Mouse (Mus musculus) liver, embryonic 11.5 days (tissue): ENCODE measurements around the gene Pole4. TPM values are rescaled to one million over a fixed set of nuclear protein-coding genes. Genes with fewer than 3 reads are reported as not detected.
"Not testable (repeated sequence)": the region's sequence is repeated elsewhere in the genome, so short reads cannot be mapped to it uniquely, and the experiment has no call there.

Source experiments
- ATAC-seq: fragments of 200-750 bp; cut with Nextera tagmentation; replicated peaks from 2 replicates; pipeline ENCODE4 v1.8.0; 2017; ENCODE audit warnings: moderate number of reproducible peaks, mild to moderate bottlenecking, moderate TSS enrichment, moderate library complexity; ENCODE audit not compliant: low FRiP score
- DNase-seq: peaks from one replicate; pipeline ENCODE4 v3.0.0-alpha.2; 2017; ENCODE audit warnings: low spot score
- H3K27ac ChIP-seq: fragments of 300-500 bp; sonication (generic); 2 replicates; pipeline ENCODE4 v1.5.1; 2014; ENCODE audit warnings: mild to moderate bottlenecking, low read depth, low read length, control low read depth
- H3K27me3 ChIP-seq: fragments of 300-500 bp; sonication (generic); replicated peaks from 2 replicates; pipeline ENCODE4 v1.6.1; 2014; ENCODE audit warnings: low read length, mixed read lengths; ENCODE audit not compliant: control insufficient read depth, insufficient read depth
- H3K36me3 ChIP-seq: fragments of 300-500 bp; sonication (generic); 2 replicates; pipeline ENCODE4 v1.6.1; 2014; ENCODE audit warnings: mild to moderate bottlenecking, low read length, moderate library complexity, mixed read lengths; ENCODE audit not compliant: control insufficient read depth, insufficient read depth
- H3K4me1 ChIP-seq: fragments of 300-500 bp; sonication (generic); replicated peaks from 2 replicates; pipeline ENCODE4 v1.6.1; 2014; ENCODE audit warnings: low read length, mixed read lengths; ENCODE audit not compliant: control insufficient read depth, insufficient read depth
- H3K4me2 ChIP-seq: fragments of 300-500 bp; sonication (generic); 2 replicates; pipeline ENCODE4 v1.6.1; 2014; ENCODE audit warnings: mild to moderate bottlenecking, control low read depth, moderate library complexity
- H3K4me3 ChIP-seq: fragments of 300-500 bp; sonication (generic); 2 replicates; pipeline ENCODE4 v1.5.1; 2014; ENCODE audit warnings: low read depth, low read length, control low read depth
- H3K9ac ChIP-seq: fragments of 300-500 bp; sonication (generic); 2 replicates; pipeline ENCODE4 v1.6.1; 2014; ENCODE audit warnings: low read depth, low read length, control low read depth
- H3K9me3 ChIP-seq: fragments of 300-500 bp; sonication (generic); 2 replicates; pipeline ENCODE4 v1.6.1; 2016; ENCODE audit warnings: low read length, inconsistent platforms, mixed read lengths; ENCODE audit not compliant: control insufficient read depth
- WGBS: fragments of 180-500 bp; shearing (Covaris S2); extraction: QIAGEN DNeasy Blood & Tissue Kit; methylation state at CpG from one replicate; pipeline ENCODE4 v1.1.7; 2014; 5-methylcytosine and 5-hydroxymethylcytosine counted together
- polyA plus RNA-seq: library from polyadenylated mRNA; unstranded; fragments of >200 nt; fragmentation: Nextera tagmentation; extraction: Ambion mirVana; gene quantifications from 2 replicates; pipeline ENCODE4 v1.2.1, GENCODE M21; 2014

The Pole4 gene
- polyA plus RNA-seq, 1 experiment from 2014 or later, result 106 TPM

GRCm38 (mm10) chr6:82703710-82704109, 1.5 kb downstream of the Pole4 start:
- Histone ChIP-seq H3K4me2 (no peak overlapping the region), H3K27me3 (no peaks in the 10 kb centered on the region), H3K4me1 (no peaks in the 10 kb centered on the region), H3K9me3 (no peaks in the 10 kb centered on the region), H3K36me3 (no peaks in the 10 kb centered on the region), H3K9ac (no peak overlapping the region), H3K4me3 (no peak overlapping the region), H3K27ac (no peak overlapping the region)
- no peak for ATAC-seq
- 76% methylated on average over 3 of the region's 3 CpGs for whole genome bisulfite sequencing
- no peak for DNase-seq

DNA sequence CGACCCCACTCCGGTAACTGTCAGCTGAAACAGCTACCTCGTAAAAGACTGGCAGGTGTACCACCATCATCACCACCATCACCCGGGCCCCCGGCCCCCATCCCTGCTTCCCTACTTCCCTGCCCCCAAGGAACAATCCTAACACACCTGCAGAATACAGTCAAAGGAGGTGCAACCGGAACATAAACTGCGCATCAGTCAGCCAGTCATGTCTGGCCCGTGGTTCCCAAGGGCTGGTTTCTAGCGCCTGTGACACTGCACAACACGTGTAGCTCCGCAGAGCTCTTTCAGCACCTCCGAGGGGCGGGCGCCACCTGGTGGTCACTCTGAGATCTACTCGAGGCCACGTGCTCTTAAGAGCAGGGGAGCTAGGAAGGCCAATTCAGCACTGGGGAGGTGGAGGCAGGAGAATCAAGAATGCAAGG, 2.6 kb downstream of the Pole4 start:
- no peaks in the 10 kb centered on the region for H3K27me3 ChIP-seq
- 29% methylated on average over 16 of the region's 16 CpGs for WGBS
- no peaks in the 10 kb centered on the region for H3K36me3 ChIP-seq
- H3K9ac ChIP-seq, result no peak overlapping the region
- DNase-seq, result peak; percentile 84
- H3K4me2 ChIP-seq, result no peak overlapping the region
- no peak overlapping the region for H3K27ac ChIP-seq
- H3K4me3 ChIP-seq, result no peak overlapping the region
- no peaks in the 10 kb centered on the region for H3K9me3 ChIP-seq
- ATAC-seq, result peak; percentile 81
- no peaks in the 10 kb centered on the region for H3K4me1 ChIP-seq

DNA sequence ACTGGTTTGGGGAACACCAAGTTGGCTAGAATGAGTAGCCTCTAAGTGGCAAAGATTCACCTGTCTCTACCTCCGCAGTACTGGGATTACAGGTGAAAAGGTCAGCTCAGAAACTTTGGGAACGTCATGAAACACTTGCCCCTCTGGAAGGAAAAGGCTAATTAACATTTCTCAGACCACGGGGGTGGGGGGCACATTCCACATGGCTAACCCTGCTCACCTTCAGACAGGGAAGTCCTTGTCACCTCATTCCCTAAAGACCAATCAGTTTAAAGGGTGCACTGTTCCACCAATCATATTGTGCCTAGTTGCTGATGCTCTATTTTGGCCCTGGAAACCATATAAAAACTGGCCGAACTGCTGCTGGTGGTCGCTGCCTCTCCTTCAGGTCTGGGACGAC, 3.9 kb downstream of the Pole4 start:
- ATAC-seq (no peak), DNase-seq (no peak)
- Histone ChIP-seq H3K9me3 (no peaks in the 10 kb centered on the region), H3K4me2 (no peak overlapping the region), H3K36me3 (no peaks in the 10 kb centered on the region), H3K9ac (no peak overlapping the region), H3K4me1 (no peaks in the 10 kb centered on the region), H3K27ac (no peak overlapping the region), H3K4me3 (no peak overlapping the region), H3K27me3 (no peaks in the 10 kb centered on the region)
- 66% methylated on average over 6 of the region's 6 CpGs for WGBS

GRCm38 (mm10) chr6:82699831-82700230, 5.3 kb downstream of the Pole4 start:
- Histone ChIP-seq H3K36me3 (no peaks in the 10 kb centered on the region), H3K9me3 (no peaks in the 10 kb centered on the region), H3K4me1 (no peaks in the 10 kb centered on the region), H3K27ac (no peak overlapping the region), H3K9ac (no peak overlapping the region), H3K4me3 (no peak overlapping the region), H3K4me2 (no peak overlapping the region), H3K27me3 (no peaks in the 10 kb centered on the region)
- DNase-seq (no peak), ATAC-seq (no peak)
- WGBS, result 49% methylated on average over 5 of the region's 5 CpGs

- H3K36me3 ChIP-seq, result no peaks in the 10 kb centered on the region
- no peaks in the 10 kb centered on the region for H3K9me3 ChIP-seq
Measured at GRCm38 (mm10) chr6:82696736-82697135, 8.4 kb downstream of the Pole4 start.

GRCm38 (mm10) chr6:82694668-82695067, 10.5 kb downstream of the Pole4 start:
- no peaks in the 10 kb centered on the region for H3K4me1 ChIP-seq
- H3K27me3 ChIP-seq, result no peaks in the 10 kb centered on the region
- 50% methylated on average over 13 of the region's 13 CpGs for WGBS
- H3K4me2 ChIP-seq, result peak overlapping the region; percentile 23; the same call in 1 of the 2 replicates
- no peak overlapping the region for H3K9ac ChIP-seq
- H3K36me3 ChIP-seq, result no peaks in the 10 kb centered on the region
- H3K4me3 ChIP-seq, result no peak overlapping the region
- no peak overlapping the region for H3K27ac ChIP-seq
- ATAC-seq, result no peak
- no peak for DNase-seq
- H3K9me3 ChIP-seq, result no peaks in the 10 kb centered on the region

More at GRCm38 (mm10) chr6:82696736-82697135, 8.4 kb downstream of the Pole4 start:
- Histone ChIP-seq H3K27me3 (no peaks in the 10 kb centered on the region), H3K4me2 (no peak overlapping the region), H3K9ac (no peak overlapping the region), H3K27ac (no peak overlapping the region), H3K4me1 (no peaks in the 10 kb centered on the region), H3K4me3 (no peak overlapping the region)
- no peak for ATAC-seq
- DNase-seq, result no peak
- 81% methylated on average over 3 of the region's 3 CpGs for WGBS

DNA sequence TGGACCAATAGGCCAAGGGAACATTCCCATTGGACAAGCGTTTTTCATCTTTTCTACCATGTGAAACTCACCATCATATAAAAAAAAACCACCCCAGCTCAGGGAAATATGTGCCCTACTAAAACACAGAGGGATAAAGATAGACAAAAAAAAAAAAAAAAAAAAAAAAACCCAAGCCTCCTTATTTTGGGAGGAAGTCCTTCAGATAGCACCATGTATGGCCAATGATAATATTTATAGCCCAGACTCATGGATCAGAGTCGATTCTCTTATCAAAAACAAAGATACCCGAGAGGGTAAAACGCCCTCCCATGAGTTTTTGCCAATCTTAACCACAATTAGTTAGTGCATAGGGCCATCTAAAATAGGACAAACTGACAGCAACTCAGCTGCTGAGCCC, 15.7 kb downstream of the Pole4 start:
- DNase-seq, result no peak
- ATAC-seq, result no peak

GRCm38 (mm10) chr6:82688586-82688985, 16.6 kb downstream of the Pole4 start:
- 59% methylated on average over 5 of the region's 5 CpGs for WGBS
- not testable (repeated sequence) for H3K36me3 ChIP-seq, H3K9me3 ChIP-seq, ATAC-seq, H3K4me1 ChIP-seq, H3K27me3 ChIP-seq, DNase-seq, H3K27ac ChIP-seq, H3K9ac ChIP-seq, H3K4me3 ChIP-seq, H3K4me2 ChIP-seq

More for the DNA sequence above, 15.7 kb downstream of the Pole4 start:
- no peak overlapping the region for H3K4me2 ChIP-seq
- H3K4me1 ChIP-seq, result no peaks in the 10 kb centered on the region
- H3K36me3 ChIP-seq, result no peaks in the 10 kb centered on the region
- WGBS, result 52% methylated on average over 4 of the region's 4 CpGs
- H3K27me3 ChIP-seq, result no peaks in the 10 kb centered on the region
- no peak overlapping the region for H3K9ac ChIP-seq
- no peak overlapping the region for H3K4me3 ChIP-seq
- H3K27ac ChIP-seq, result no peak overlapping the region
- no peaks in the 10 kb centered on the region for H3K9me3 ChIP-seq

GRCm38 (mm10) chr6:82684136-82684535, 21.0 kb downstream of the Pole4 start:
- DNase-seq (no peak), ATAC-seq (no peak)
- Histone ChIP-seq H3K4me1 (no peaks in the 10 kb centered on the region), H3K4me2 (no peak overlapping the region), H3K27me3 (no peaks in the 10 kb centered on the region), H3K36me3 (no peaks in the 10 kb centered on the region), H3K9ac (no peak overlapping the region), H3K4me3 (no peak overlapping the region), H3K9me3 (no peaks in the 10 kb centered on the region), H3K27ac (no peak overlapping the region)
